Mouse (Mus musculus) neural tube, embryonic 11.5 days (tissue): ENCODE data around the gene Gm35549. TPM values are rescaled to one million over a fixed set of nuclear protein-coding genes. Genes with fewer than 3 reads are reported as not detected.

ENCODE experiments used
- ATAC-seq: fragments of 200-750 bp; cut with Nextera tagmentation; 2 replicates; pipeline ENCODE4 v1.8.0; 2017; ENCODE audit warnings: moderate number of reproducible peaks, mild to moderate bottlenecking, moderate TSS enrichment, moderate library complexity; ENCODE audit not compliant: insufficient read depth, low FRiP score, low TSS enrichment
- DNase-seq: peaks from one replicate; pipeline ENCODE4 v3.0.0-alpha.2; 2015; ENCODE audit warnings: low spot score
- H3K27ac ChIP-seq: fragments of 300-500 bp; sonication (generic); 2 replicates; pipeline ENCODE4 v1.5.1; 2014; ENCODE audit warnings: low read depth, mild to moderate bottlenecking, low read length
- H3K27me3 ChIP-seq: fragments of 300-500 bp; sonication (generic); 2 replicates; pipeline ENCODE4 v1.6.1; 2014; ENCODE audit warnings: mild to moderate bottlenecking, low read length, mixed read lengths; ENCODE audit not compliant: control insufficient read depth, insufficient read depth
- H3K36me3 ChIP-seq: fragments of 300-500 bp; sonication (generic); 2 replicates; pipeline ENCODE4 v1.6.1; 2014; ENCODE audit warnings: mild to moderate bottlenecking, low read length, moderate library complexity, mixed read lengths; ENCODE audit not compliant: control insufficient read depth, insufficient read depth
- H3K4me1 ChIP-seq: fragments of 300-500 bp; sonication (generic); 2 replicates; pipeline ENCODE4 v1.6.1; 2014; ENCODE audit warnings: low read length, mixed read lengths; ENCODE audit not compliant: control insufficient read depth, insufficient read depth
- H3K4me2 ChIP-seq: fragments of 300-500 bp; sonication (generic); 2 replicates; pipeline ENCODE4 v1.6.1; 2014; ENCODE audit warnings: low read depth, mild to moderate bottlenecking, moderate library complexity
- H3K4me3 ChIP-seq: fragments of 300-500 bp; sonication (generic); 2 replicates; pipeline ENCODE4 v1.5.1; 2014; ENCODE audit warnings: low read depth, low read length
- H3K9ac ChIP-seq: fragments of 300-500 bp; sonication (generic); 2 replicates; pipeline ENCODE4 v1.6.1; 2014; ENCODE audit warnings: mild to moderate bottlenecking, low read length
- H3K9me3 ChIP-seq: fragments of 300-500 bp; sonication (generic); 2 replicates; pipeline ENCODE4 v1.6.1; 2016; ENCODE audit warnings: low read length; ENCODE audit not compliant: control insufficient read depth
- WGBS: fragments of 180-500 bp; shearing (Covaris S2); extraction: QIAGEN DNeasy Blood & Tissue Kit; methylation state at CpG from one replicate; pipeline ENCODE4 v1.1.7; 2014; 5-methylcytosine and 5-hydroxymethylcytosine counted together
- polyA plus RNA-seq: library from polyadenylated mRNA; unstranded; fragments of >200 nt; fragmentation: Nextera tagmentation; extraction: Ambion mirVana; gene quantifications from 2 replicates; pipeline ENCODE4 v1.2.1, GENCODE M21; 2014

The Gm35549 gene
- polyA plus RNA-seq, 1 experiment from 2014 or later: 0.40 TPM

- H3K4me2 ChIP-seq: no peak overlapping the region
- 90% methylated on average over 2 of the region's 2 CpGs for WGBS
- H3K36me3 ChIP-seq: no peaks in the 10 kb centered on the region
- no peaks in the 10 kb centered on the region for H3K27me3 ChIP-seq
- DNase-seq: no peak
- H3K27ac ChIP-seq: no peak overlapping the region
- H3K4me1 ChIP-seq: no peaks in the 10 kb centered on the region
- H3K4me3 ChIP-seq: no peak overlapping the region
- no peak for ATAC-seq
- no peak overlapping the region for H3K9ac ChIP-seq
- no peaks in the 10 kb centered on the region for H3K9me3 ChIP-seq
Observed at GRCm38 (mm10) chr9:122814775-122815174, 29.1 kb downstream of the Gm35549 start.

- Histone ChIP-seq H3K9ac (no peak overlapping the region), H3K4me3 (no peak overlapping the region), H3K4me1 (no peaks in the 10 kb centered on the region), H3K36me3 (no peaks in the 10 kb centered on the region), H3K27me3 (no peaks in the 10 kb centered on the region), H3K9me3 (no peaks in the 10 kb centered on the region), H3K27ac (no peak overlapping the region), H3K4me2 (no peak overlapping the region)
- WGBS: 90% methylated on average over 5 of the region's 5 CpGs
- no peak for DNase-seq
- no peak for ATAC-seq
Observed at GRCm38 (mm10) chr9:122812386-122812785, 31.4 kb downstream of the Gm35549 start.

- H3K9me3 ChIP-seq: no peaks in the 10 kb centered on the region
- no peak overlapping the region for H3K4me3 ChIP-seq
- no peak overlapping the region for H3K27ac ChIP-seq
- ATAC-seq: no peak
- no peaks in the 10 kb centered on the region for H3K4me1 ChIP-seq
- DNase-seq: no peak
- no peak overlapping the region for H3K9ac ChIP-seq
- H3K27me3 ChIP-seq: no peaks in the 10 kb centered on the region
- no peaks in the 10 kb centered on the region for H3K36me3 ChIP-seq
- WGBS: 86% methylated on average over 3 of the region's 3 CpGs
- no peak overlapping the region for H3K4me2 ChIP-seq
Observed at GRCm38 (mm10) chr9:122810212-122810611, 33.6 kb downstream of the Gm35549 start.

- Histone ChIP-seq H3K9me3 (no peaks in the 10 kb centered on the region), H3K27me3 (no peaks in the 10 kb centered on the region), H3K4me1 (0 out of 2 replicates have a peak, but pooled peaks cover 3% of the 10 kb centered on the region), H3K4me3 (no peak overlapping the region), H3K27ac (no peak overlapping the region), H3K36me3 (no peaks in the 10 kb centered on the region), H3K4me2 (no peak overlapping the region), H3K9ac (no peak overlapping the region)
- WGBS: 94% methylated on average over 2 of the region's 2 CpGs
- DNase-seq (no peak), ATAC-seq (no peak)
Observed at GRCm38 (mm10) chr9:122807186-122807585, 36.6 kb downstream of the Gm35549 start.

- peak overlapping the region; percentile 79 for H3K27ac ChIP-seq
- 0 out of 2 replicates have a peak, but pooled peaks cover 3% of the 10 kb centered on the region for H3K4me1 ChIP-seq
- H3K9ac ChIP-seq: peak overlapping the region; percentile 71
- no peaks in the 10 kb centered on the region for H3K27me3 ChIP-seq
- no peaks in the 10 kb centered on the region for H3K9me3 ChIP-seq
- WGBS: 20% methylated on average over 10 of the region's 10 CpGs
- DNase-seq (no peak), ATAC-seq (no peak)
- H3K36me3 ChIP-seq: no peaks in the 10 kb centered on the region
- peak overlapping the region; percentile 58 for H3K4me3 ChIP-seq
- peak overlapping the region; percentile 80 for H3K4me2 ChIP-seq
Observed at GRCm38 (mm10) chr9:122805845-122806341, 37.9 kb downstream of the Gm35549 start.

- Histone ChIP-seq H3K9me3 (no peaks in the 10 kb centered on the region), H3K9ac (peak within 1 kb of the TSS; percentile 71), H3K36me3 (no peaks in the 10 kb centered on the region), H3K27me3 (no peaks in the 10 kb centered on the region), H3K4me3 (peak within 1 kb of the TSS; percentile 58), H3K27ac (peak within 1 kb of the TSS; percentile 79), H3K4me1 (0 out of 2 replicates have a peak, but pooled peaks cover 3% of the 10 kb centered on the region), H3K4me2 (peak within 1 kb of the TSS; percentile 80)
- peak; percentile 92 for DNase-seq
- ATAC-seq: peak; percentile 98
- WGBS: 7% methylated on average over 42 of the region's 42 CpGs
Observed at GRCm38 (mm10) chr9:122805053-122805844, 38.6 kb downstream of the Gm35549 start, which contains the start of gene Tcaim. Gene Tcaim (plus strand): TSS chr9:122805539.

- DNase-seq (no peak), ATAC-seq (no peak)
- WGBS: 97% methylated on average over 1 of the region's 1 CpGs
- Histone ChIP-seq H3K4me1 (no peaks in the 10 kb centered on the region), H3K9ac (no peak overlapping the region), H3K27ac (no peak overlapping the region), H3K4me3 (no peak overlapping the region), H3K27me3 (no peaks in the 10 kb centered on the region), H3K4me2 (no peak overlapping the region), H3K36me3 (no peaks in the 10 kb centered on the region), H3K9me3 (no peaks in the 10 kb centered on the region)
Observed at GRCm38 (mm10) chr9:122786534-122786933, 57.3 kb downstream of the Gm35549 start.

GRCm38 (mm10) chr9:122785231-122785630, 58.6 kb downstream of the Gm35549 start:
- ATAC-seq (no peak), DNase-seq (no peak)
- Histone ChIP-seq H3K4me1 (no peaks in the 10 kb centered on the region), H3K27ac (no peak overlapping the region), H3K36me3 (no peaks in the 10 kb centered on the region), H3K4me2 (no peak overlapping the region), H3K9ac (no peak overlapping the region), H3K9me3 (no peaks in the 10 kb centered on the region), H3K4me3 (no peak overlapping the region), H3K27me3 (no peaks in the 10 kb centered on the region)
- 82% methylated on average over 5 of the region's 5 CpGs for WGBS
